Mouse (Mus musculus) granulocyte monocyte progenitor cell, adult 5-6 weeks (primary cell): ENCODE measurements around the gene Zfp2. TPM values are rescaled to one million over a fixed set of nuclear protein-coding genes. Genes with fewer than 3 reads are reported as not detected.

Experiments used
- ATAC-seq: replicated peaks from 2 replicates; pipeline ENCODE4 v1.8.0; 2016; ENCODE audit warnings: mild to moderate bottlenecking, moderate TSS enrichment, inconsistent platforms; ENCODE audit not compliant: poor library complexity, severe bottlenecking
- total RNA-seq, 2 experiments: library from RNA; stranded (forward) in 1 of 2; stranded (reverse) in 1 of 2; fragments of 200-712, 200-1000 nt in 1 of 2; fragments of >200 nt in 1 of 2; fragmentation: Nextera tagmentation in 1 of 2; gene quantifications; 2 replicates each; pipeline ENCODE4 v1.2.3; 2014 to 2017

Gene Zfp2
- 2.4 and 4.0 TPM in 2 replicates for total RNA-seq (2014; fragmentation: Nextera tagmentation)
- total RNA-seq (2017) = 1.3 and 2.0 TPM in 2 replicates

- ATAC-seq = peak; percentile 99
These were observed at the start of gene Zfp2 for GRCm38 (mm10) chr11:50915671-50916320. Zfp2 (minus strand) TSS chr11:50916165.

- no peak for ATAC-seq
These were observed 48.9 kb upstream of the Zfp2 start for GRCm38 (mm10) chr11:50964886-50965285.

GRCm38 (mm10) chr11:50953665-50954064 lies 37.7 kb upstream of the Zfp2 start, which contains the start of gene Prop1:
Prop1 (minus strand) TSS chr11:50953765.
- ATAC-seq = no peak

- ATAC-seq = no peak
These were observed 36.3 kb upstream of the Zfp2 start for GRCm38 (mm10) chr11:50952290-50952689.

GRCm38 (mm10) chr11:50943506-50943905 lies 27.5 kb upstream of the Zfp2 start, which contains the start of gene 4933414I15Rik:
4933414I15Rik (minus strand) TSS chr11:50943765.
- ATAC-seq = no peak

- ATAC-seq = no peak
These were observed 26.4 kb upstream of the Zfp2 start for GRCm38 (mm10) chr11:50942386-50942785.

GRCm38 (mm10) chr11:50939621-50940366 lies 23.8 kb upstream of the Zfp2 start:
- peak; percentile 88 for ATAC-seq

- peak; percentile 76 for ATAC-seq
These were observed 22.5 kb upstream of the Zfp2 start for GRCm38 (mm10) chr11:50938435-50938834.

- no peak for ATAC-seq
These were observed 16.1 kb upstream of the Zfp2 start for GRCm38 (mm10) chr11:50932040-50932439.

GRCm38 (mm10) chr11:50931451-50931866 lies 15.5 kb upstream of the Zfp2 start, which contains the start of gene Zfp354b:
Zfp354b (minus strand) TSS chr11:50931633.
- peak; percentile 80 for ATAC-seq

GRCm38 (mm10) chr11:50931021-50931420 lies 15.1 kb upstream of the Zfp2 start:
- ATAC-seq = peak; percentile 40; the same call in 1 of the 2 replicates

GRCm38 (mm10) chr11:50930469-50931014 lies 14.6 kb upstream of the Zfp2 start:
- ATAC-seq = no peak

- no peak for ATAC-seq
These were observed 1.5 kb downstream of the Zfp2 start for GRCm38 (mm10) chr11:50914461-50914860.

- ATAC-seq = no peak
These were observed 2.7 kb downstream of the Zfp2 start for GRCm38 (mm10) chr11:50913301-50913700.

- no peak for ATAC-seq
These were observed 7.8 kb downstream of the Zfp2 start for GRCm38 (mm10) chr11:50908136-50908535.

- no peak for ATAC-seq
These were observed 18.6 kb downstream of the Zfp2 start for GRCm38 (mm10) chr11:50897359-50897758.

- no peak for ATAC-seq
These were observed 23.5 kb downstream of the Zfp2 start for GRCm38 (mm10) chr11:50892441-50892840.

GRCm38 (mm10) chr11:50887390-50888128 lies 28.4 kb downstream of the Zfp2 start, which contains the start of gene Zfp454:
Zfp454 (minus strand) TSS chr11:50887651.
- no peak for ATAC-seq

GRCm38 (mm10) chr11:50886933-50887293 lies 29.1 kb downstream of the Zfp2 start:
- ATAC-seq = no peak

- ATAC-seq = no peak
These were observed 29.6 kb downstream of the Zfp2 start for GRCm38 (mm10) chr11:50886231-50886932.
